Mouse (Mus musculus) lung, postnatal 0 days (tissue): Measurements from ENCODE around the gene Sucla2. TPM values are rescaled to one million over a fixed set of nuclear protein-coding genes. Genes with fewer than 3 reads are reported as not detected.

Source experiments
- ATAC-seq: fragments of 200-750 bp; cut with Nextera tagmentation; 2 replicates; pipeline ENCODE4 v1.8.0; 2017; ENCODE audit warnings: moderate library complexity
- DNase-seq: peaks from one replicate; pipeline ENCODE4 v3.0.0-alpha.2; 2016; ENCODE audit warnings: low spot score
- H3K27ac ChIP-seq: fragments of 300-500 bp; sonication (generic); 2 replicates; pipeline ENCODE4 v1.5.1; 2014; ENCODE audit warnings: antibody characterized with exemption, mild to moderate bottlenecking, low read length, mixed read lengths
- H3K27me3 ChIP-seq: fragments of 300-500 bp; sonication (generic); replicated peaks from 2 replicates; pipeline ENCODE4 v1.6.1; 2014; ENCODE audit warnings: low read length, mixed read lengths; ENCODE audit not compliant: insufficient read depth
- H3K36me3 ChIP-seq: fragments of 300-500 bp; sonication (generic); 2 replicates; pipeline ENCODE4 v1.6.1; 2014; ENCODE audit warnings: low read length, mixed read lengths; ENCODE audit not compliant: insufficient read depth
- H3K4me1 ChIP-seq: fragments of 300-500 bp; sonication (generic); 2 replicates; pipeline ENCODE4 v1.6.1; 2014; ENCODE audit warnings: antibody characterized with exemption, low read depth, low read length, mixed read lengths; ENCODE audit not compliant: insufficient read depth
- H3K4me2 ChIP-seq: fragments of 300-500 bp; sonication (generic); replicated peaks from 2 replicates; pipeline ENCODE4 v1.6.1; 2014; ENCODE audit warnings: low read depth, mild to moderate bottlenecking, low read length, moderate library complexity, mixed read lengths
- H3K4me3 ChIP-seq: fragments of 300-500 bp; sonication (generic); 2 replicates; pipeline ENCODE4 v1.5.1; 2014; ENCODE audit warnings: low read depth, low read length
- H3K9ac ChIP-seq: fragments of 300-500 bp; sonication (generic); replicated peaks from 2 replicates; pipeline ENCODE4 v1.6.1; 2014; ENCODE audit warnings: low read depth, mild to moderate bottlenecking
- H3K9me3 ChIP-seq: fragments of 300-500 bp; sonication (generic); 2 replicates; pipeline ENCODE4 v1.6.1; 2016; ENCODE audit warnings: low read length, mixed read lengths
- CTCF ChIP-seq: IDR thresholded peaks from 2 replicates; pipeline ENCODE4 v1.5.1; 2016; ENCODE audit warnings: antibody characterized with exemption, mild to moderate bottlenecking
- EP300 ChIP-seq: IDR thresholded peaks from 2 replicates; pipeline ENCODE4 v1.6.1; 2016; ENCODE audit warnings: antibody characterized with exemption, mild to moderate bottlenecking, control low read depth
- WGBS: fragments of 180-500 bp; shearing (Covaris S2); extraction: QIAGEN DNeasy Blood & Tissue Kit; methylation state at CpG from one replicate; pipeline ENCODE4 v1.1.7; 2014; 5-methylcytosine and 5-hydroxymethylcytosine counted together
- polyA plus RNA-seq: library from polyadenylated mRNA; unstranded; fragments of >200 nt; fragmentation: Nextera tagmentation; extraction: Ambion mirVana; gene quantifications from 2 replicates; pipeline ENCODE4 v1.2.1, GENCODE M21; 2015

Sucla2 gene
- polyA plus RNA-seq, 1 experiment from 2014 or later, result 80.2 TPM

DNA sequence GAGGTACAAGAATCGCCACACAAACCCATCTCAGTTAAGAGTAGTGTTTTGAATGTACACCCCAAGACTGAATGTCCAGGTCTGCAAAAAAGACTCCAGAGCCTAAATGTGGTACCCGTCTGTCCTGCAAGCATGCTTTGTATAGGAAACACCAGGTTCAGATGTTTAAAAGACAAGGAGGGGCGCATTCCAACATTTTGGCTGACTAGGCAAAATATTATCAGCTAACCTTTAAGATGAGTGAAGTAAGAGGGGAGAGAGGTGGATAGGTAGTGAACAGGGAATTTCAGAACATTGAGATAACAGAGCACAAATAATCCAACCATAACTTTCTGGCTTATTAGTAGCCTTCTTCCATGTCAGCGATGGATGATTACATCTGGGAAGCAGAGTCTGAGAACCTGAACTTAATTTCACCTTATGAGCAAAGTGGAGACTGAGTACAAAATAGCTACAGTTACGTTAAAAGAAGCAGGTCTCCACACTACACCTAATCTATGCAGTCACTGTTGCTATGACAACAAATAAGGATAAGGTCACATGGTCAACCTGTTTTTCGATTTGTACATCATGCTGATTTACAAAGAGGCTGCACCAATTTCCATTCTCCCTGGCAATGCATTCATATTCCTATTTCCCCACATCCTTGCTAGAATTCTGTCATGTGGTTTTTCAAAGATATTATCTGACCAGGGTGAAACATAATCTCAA is 8.8 kb downstream of the Sucla2 start:
- H3K36me3 ChIP-seq, result no peaks in the 10 kb centered on the region
- no peak for ATAC-seq
- no peak overlapping the region for H3K9ac ChIP-seq
- WGBS, result 67% methylated on average over 6 of the region's 6 CpGs
- H3K27ac ChIP-seq, result no peak overlapping the region
- no peak overlapping the region for H3K4me3 ChIP-seq
- no peaks in the 10 kb centered on the region for H3K9me3 ChIP-seq
- no peaks in the 10 kb centered on the region for H3K4me1 ChIP-seq
- H3K4me2 ChIP-seq, result no peak overlapping the region
- H3K27me3 ChIP-seq, result no peaks in the 10 kb centered on the region
- no peak for DNase-seq
- TF ChIP-seq CTCF (no peak), EP300 (no peak)

- DNase-seq (no peak), ATAC-seq (no peak)
- H3K36me3 ChIP-seq, result no peaks in the 10 kb centered on the region
- H3K4me2 ChIP-seq, result no peak overlapping the region
- no peaks in the 10 kb centered on the region for H3K4me1 ChIP-seq
- no peak overlapping the region for H3K27ac ChIP-seq
- 88% methylated on average over 2 of the region's 2 CpGs for WGBS
- no peaks in the 10 kb centered on the region for H3K27me3 ChIP-seq
- H3K9ac ChIP-seq, result no peak overlapping the region
- H3K9me3 ChIP-seq, result no peaks in the 10 kb centered on the region
- no peak for TF ChIP-seq CTCF
- no peak for TF ChIP-seq EP300
- H3K4me3 ChIP-seq, result no peak overlapping the region
These were observed 10.5 kb downstream of the Sucla2 start for GRCm38 (mm10) chr14:73535641-73536040.

- no peak for TF ChIP-seq CTCF
- TF ChIP-seq EP300, result no peak
- H3K27ac ChIP-seq, result no peak overlapping the region
- ATAC-seq, result no peak
- no peaks in the 10 kb centered on the region for H3K36me3 ChIP-seq
- no peaks in the 10 kb centered on the region for H3K4me1 ChIP-seq
- H3K27me3 ChIP-seq, result no peaks in the 10 kb centered on the region
- H3K4me3 ChIP-seq, result no peak overlapping the region
- H3K4me2 ChIP-seq, result no peak overlapping the region
- H3K9me3 ChIP-seq, result no peaks in the 10 kb centered on the region
- WGBS, result 70% methylated on average over 6 of the region's 6 CpGs
- DNase-seq, result no peak
- H3K9ac ChIP-seq, result no peak overlapping the region
These were observed 18.7 kb downstream of the Sucla2 start for GRCm38 (mm10) chr14:73543781-73544180.

DNA sequence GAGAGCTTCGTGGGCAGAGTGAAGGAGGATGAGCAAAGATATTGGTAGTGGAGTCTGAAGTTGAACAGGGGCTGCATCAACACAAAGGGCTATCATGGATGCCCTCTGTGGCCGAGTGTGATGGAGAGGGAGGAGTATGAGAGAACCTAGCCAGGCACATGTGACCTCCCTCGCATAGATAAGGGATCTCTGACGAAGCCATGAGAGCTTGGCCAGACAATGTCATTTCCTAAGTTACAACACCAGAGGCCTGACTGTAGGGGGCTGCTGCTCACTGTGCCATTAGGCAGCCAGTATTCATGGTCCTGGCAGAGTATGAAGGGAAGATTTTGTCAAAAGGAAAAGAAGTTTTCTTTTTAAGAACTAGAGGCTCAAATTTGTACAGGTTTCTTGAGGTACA is 21.9 kb downstream of the Sucla2 start:
- WGBS, result 34% methylated on average over 4 of the region's 4 CpGs
- H3K4me3 ChIP-seq, result no peak overlapping the region
- no peaks in the 10 kb centered on the region for H3K4me1 ChIP-seq
- H3K27ac ChIP-seq, result no peak overlapping the region
- H3K36me3 ChIP-seq, result no peaks in the 10 kb centered on the region
- ATAC-seq (no peak), DNase-seq (no peak)
- H3K27me3 ChIP-seq, result no peaks in the 10 kb centered on the region
- TF ChIP-seq CTCF (no peak), EP300 (no peak)
- no peaks in the 10 kb centered on the region for H3K9me3 ChIP-seq
- H3K4me2 ChIP-seq, result no peak overlapping the region
- no peak overlapping the region for H3K9ac ChIP-seq

GRCm38 (mm10) chr14:73548051-73548450 is 22.9 kb downstream of the Sucla2 start, which contains the start of gene Nudt15:
TSS of gene Nudt15 (minus strand) at chr14:73548242.
- DNase-seq, result no peak
- H3K27me3 ChIP-seq, result no peaks in the 10 kb centered on the region
- no peaks in the 10 kb centered on the region for H3K4me1 ChIP-seq

DNA sequence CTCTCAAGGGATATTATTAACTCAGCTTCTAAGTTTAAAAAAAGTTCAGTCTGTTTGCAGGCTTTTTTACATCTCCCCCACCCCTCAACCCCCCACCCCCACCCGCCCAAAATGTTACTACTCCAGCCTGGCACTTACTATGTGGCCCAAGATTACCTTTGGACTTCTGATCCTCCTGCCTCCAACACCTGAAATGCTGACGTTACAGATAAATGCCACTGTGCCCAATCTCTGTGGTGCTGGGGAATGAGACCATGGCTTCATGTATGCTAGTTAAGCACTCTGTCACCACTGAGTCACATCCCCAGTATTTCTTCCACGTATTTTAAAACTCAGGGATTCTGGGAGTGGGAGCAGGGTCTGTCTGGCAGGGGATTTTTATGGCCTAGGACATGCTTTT is 25.2 kb downstream of the Sucla2 start:
- no peak overlapping the region for H3K27ac ChIP-seq
- H3K9me3 ChIP-seq, result no peaks in the 10 kb centered on the region
- DNase-seq (no peak), ATAC-seq (no peak)
- no peak overlapping the region for H3K9ac ChIP-seq
- no peak overlapping the region for H3K4me2 ChIP-seq
- WGBS, result 46% methylated on average over 3 of the region's 3 CpGs
- H3K27me3 ChIP-seq, result no peaks in the 10 kb centered on the region
- no peaks in the 10 kb centered on the region for H3K4me1 ChIP-seq
- H3K36me3 ChIP-seq, result no peaks in the 10 kb centered on the region
- TF ChIP-seq EP300 (no peak), CTCF (no peak)
- H3K4me3 ChIP-seq, result no peak overlapping the region

More at GRCm38 (mm10) chr14:73548051-73548450, 22.9 kb downstream of the Sucla2 start, which contains the start of gene Nudt15:
- no peak within 1 kb of the TSS for H3K9ac ChIP-seq
- no peaks in the 10 kb centered on the region for H3K9me3 ChIP-seq
- no peak within 1 kb of the TSS for H3K4me3 ChIP-seq
- WGBS, result 76% methylated on average over 3 of the region's 3 CpGs
- H3K4me2 ChIP-seq, result no peak within 1 kb of the TSS
- no peak for ATAC-seq
- no peak within 1 kb of the TSS for H3K27ac ChIP-seq
- no peaks in the 10 kb centered on the region for H3K36me3 ChIP-seq
- TF ChIP-seq CTCF (no peak), EP300 (no peak)
